Mouse (Mus musculus): ENCODE results near the gene Hamp.
"Not testable (repeated sequence)": the region's sequence is repeated elsewhere in the genome, so short reads cannot be mapped to it uniquely, and the experiment has no call there.

Hamp gene

GRCm38 (mm10) chr7:30956357-30956751, 12.5 kb upstream of the Hamp start:
- peak in 1 of 2 experiments; percentile 47 for DNase-seq (ENCODE audit: low spot score in 2 of 2)

- peak; percentile 72 to 82 for DNase-seq (ENCODE audit: low spot score in 2 of 2)
These were observed 11.9 kb upstream of the Hamp start for GRCm38 (mm10) chr7:30955584-30956356.

GRCm38 (mm10) chr7:30954971-30955520, 11.2 kb upstream of the Hamp start:
- DNase-seq (ENCODE audit: low spot score in 2 of 2) = no peak

- DNase-seq (ENCODE audit: low spot score in 2 of 2) = no peak
These were observed 10.2 kb upstream of the Hamp start for GRCm38 (mm10) chr7:30954036-30954435.

- DNase-seq (ENCODE audit: low spot score in 2 of 2) = no peak
These were observed 9.6 kb upstream of the Hamp start for GRCm38 (mm10) chr7:30953459-30953858.

- DNase-seq (ENCODE audit: low spot score in 2 of 2) = no peak
These were observed 8.8 kb upstream of the Hamp start for GRCm38 (mm10) chr7:30952441-30953265.

GRCm38 (mm10) chr7:30949902-30950301, 6.1 kb upstream of the Hamp start:
- DNase-seq (ENCODE audit: low spot score in 2 of 2) = not testable (repeated sequence)

GRCm38 (mm10) chr7:30945876-30946275, 2.0 kb upstream of the Hamp start:
- DNase-seq (ENCODE audit: low spot score in 2 of 2) = no peak

GRCm38 (mm10) chr7:30945466-30945865, 1.6 kb upstream of the Hamp start:
- not testable (repeated sequence) for DNase-seq (ENCODE audit: low spot score in 2 of 2)

GRCm38 (mm10) chr7:30944706-30945105, 874 bp upstream of the Hamp start:
- DNase-seq (ENCODE audit: low spot score in 2 of 2) = not testable (repeated sequence)

- not testable (repeated sequence) for DNase-seq (ENCODE audit: low spot score in 2 of 2)
These were observed 1.5 kb downstream of the Hamp start for GRCm38 (mm10) chr7:30942365-30942764.

- not testable (repeated sequence) for DNase-seq (ENCODE audit: low spot score in 2 of 2)
These were observed 3.8 kb downstream of the Hamp start for GRCm38 (mm10) chr7:30940070-30940469.

GRCm38 (mm10) chr7:30935422-30936099, 8.3 kb downstream of the Hamp start:
- not testable (repeated sequence) for DNase-seq (ENCODE audit: low spot score in 2 of 2)

GRCm38 (mm10) chr7:30924581-30924980, 19.3 kb downstream of the Hamp start, which contains the start of gene Hamp2:
Gene Hamp2, minus strand, starts transcription at chr7:30924681.
- DNase-seq (ENCODE audit: low spot score in 2 of 2) = not testable (repeated sequence)

- DNase-seq (ENCODE audit: low spot score in 2 of 2) = no peak
These were observed 19.8 kb downstream of the Hamp start for GRCm38 (mm10) chr7:30924071-30924470.

- not testable (repeated sequence) for DNase-seq (ENCODE audit: low spot score in 2 of 2)
These were observed 21.3 kb downstream of the Hamp start for GRCm38 (mm10) chr7:30922490-30922889.

- no peak for DNase-seq (ENCODE audit: low spot score in 2 of 2)
These were observed 23.6 kb downstream of the Hamp start for GRCm38 (mm10) chr7:30920217-30920616.

GRCm38 (mm10) chr7:30917219-30917618, 26.6 kb downstream of the Hamp start:
- no peak for DNase-seq (ENCODE audit: low spot score in 2 of 2)

- DNase-seq (ENCODE audit: low spot score in 2 of 2) = no peak
These were observed 27.1 kb downstream of the Hamp start for GRCm38 (mm10) chr7:30916713-30917112.

- no peak for DNase-seq (ENCODE audit: low spot score in 2 of 2)
These were observed 29.1 kb downstream of the Hamp start, which contains the start of gene Mag for GRCm38 (mm10) chr7:30914732-30915131. Gene Mag, minus strand, starts transcription at chr7:30914873.

- DNase-seq (ENCODE audit: low spot score in 2 of 2) = no peak
These were observed 34.1 kb downstream of the Hamp start for GRCm38 (mm10) chr7:30909773-30910172.

- DNase-seq (ENCODE audit: low spot score in 2 of 2) = no peak
These were observed 34.8 kb downstream of the Hamp start for GRCm38 (mm10) chr7:30908992-30909431.
